Mouse (Mus musculus): ENCODE data around the gene Pcsk5. TPM values are rescaled to one million over a fixed set of nuclear protein-coding genes. Genes with fewer than 3 reads are reported as not detected.
"Not testable (repeated sequence)": the region's sequence is repeated elsewhere in the genome, so short reads cannot be mapped to it uniquely, and the experiment has no call there.

The Pcsk5 gene
- total RNA-seq, 2 experiments from 2014 or later: not detected

DNA sequence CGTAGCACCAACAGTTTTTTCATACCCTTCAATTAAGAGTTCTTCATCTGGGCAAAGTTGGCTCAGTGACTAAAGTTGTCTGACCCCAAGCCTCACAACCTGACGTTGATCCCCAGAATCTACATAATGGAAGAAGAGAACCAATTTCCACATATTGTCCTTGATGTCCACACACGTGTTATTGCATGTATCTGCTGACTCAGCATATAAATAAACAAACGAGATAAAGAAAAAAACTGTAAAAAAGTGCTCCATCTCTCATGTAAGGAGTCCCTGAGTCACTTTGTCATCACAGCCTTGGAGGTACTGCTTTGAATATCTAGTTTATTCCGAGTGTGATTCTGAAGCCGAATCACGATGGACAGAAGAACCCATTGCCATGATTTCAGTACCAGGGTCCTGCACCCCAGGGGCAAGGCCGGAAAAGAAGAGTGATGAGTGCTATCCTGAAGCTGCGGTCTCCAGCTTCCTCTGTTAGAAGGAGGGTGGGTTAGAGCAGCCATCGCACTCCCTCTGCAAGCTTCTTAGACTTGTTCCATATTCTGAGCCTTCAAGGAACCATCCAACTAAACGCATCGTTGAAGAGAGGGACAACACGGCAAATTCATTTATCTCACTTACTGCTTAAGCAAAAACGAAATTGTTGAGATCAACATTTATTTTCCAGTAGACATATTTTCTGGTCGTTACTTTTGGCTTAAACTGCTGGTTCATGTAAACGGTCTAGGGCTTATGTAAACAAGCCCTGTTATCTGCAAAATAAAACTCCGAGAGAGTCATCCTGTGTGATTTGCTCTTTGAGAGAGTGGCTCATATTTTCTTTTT, 348.2 kb downstream of the Pcsk5 start:
- no peak for ATAC-seq (ENCODE audit: poor library complexity, severe bottlenecking)

DNA sequence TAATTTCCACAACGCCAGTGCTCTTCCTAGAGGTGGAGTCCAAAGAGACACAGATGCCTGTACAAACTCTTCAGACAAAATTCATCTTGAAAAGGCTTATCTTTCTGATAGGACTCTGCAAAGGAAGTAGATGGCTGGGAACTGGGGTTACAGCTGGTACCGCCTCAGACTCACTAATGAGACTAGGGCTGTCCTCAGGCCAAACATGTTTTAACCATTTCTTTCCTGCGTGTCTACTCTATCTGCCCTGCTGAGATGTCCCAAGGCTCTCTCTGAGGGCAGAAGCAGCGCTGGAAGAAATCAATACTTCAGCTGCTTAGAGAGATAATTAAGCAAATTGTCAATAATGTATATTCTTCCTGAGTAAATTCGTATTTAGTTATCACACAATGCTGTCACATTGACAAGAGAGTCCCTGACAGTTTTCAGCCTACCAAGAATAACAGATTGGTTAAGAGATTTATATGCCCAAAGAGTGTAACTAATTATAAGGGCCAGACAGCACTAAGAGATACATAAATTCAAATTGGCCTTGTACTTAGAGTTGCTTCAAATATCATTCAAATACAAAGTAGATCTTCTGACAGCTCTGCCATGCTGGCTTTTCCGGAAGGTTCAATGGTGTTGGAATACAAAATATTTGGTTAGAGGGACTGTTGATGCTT, 355.2 kb downstream of the Pcsk5 start:
- ATAC-seq (ENCODE audit: poor library complexity, severe bottlenecking): no peak

DNA sequence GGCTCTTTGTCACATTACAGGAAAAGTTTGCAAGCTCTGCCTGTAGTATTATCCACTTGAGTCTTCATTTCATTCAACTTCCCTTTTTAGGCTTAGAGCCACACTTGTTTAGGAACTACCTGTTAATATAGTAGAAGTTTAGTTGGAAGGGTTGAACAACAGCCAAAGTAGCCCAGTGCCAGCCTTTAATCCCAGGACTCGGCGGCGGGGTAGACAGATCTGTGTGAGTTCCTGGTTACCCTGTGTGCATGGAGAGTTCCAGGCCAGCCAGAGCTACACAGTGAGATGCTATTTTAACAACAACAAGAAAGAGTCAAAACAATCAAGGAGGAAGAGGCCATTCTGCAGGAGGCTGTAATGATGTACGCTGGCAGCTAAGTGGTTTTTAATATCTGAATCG, 358.0 kb downstream of the Pcsk5 start:
- no peak for ATAC-seq (ENCODE audit: poor library complexity, severe bottlenecking)

DNA sequence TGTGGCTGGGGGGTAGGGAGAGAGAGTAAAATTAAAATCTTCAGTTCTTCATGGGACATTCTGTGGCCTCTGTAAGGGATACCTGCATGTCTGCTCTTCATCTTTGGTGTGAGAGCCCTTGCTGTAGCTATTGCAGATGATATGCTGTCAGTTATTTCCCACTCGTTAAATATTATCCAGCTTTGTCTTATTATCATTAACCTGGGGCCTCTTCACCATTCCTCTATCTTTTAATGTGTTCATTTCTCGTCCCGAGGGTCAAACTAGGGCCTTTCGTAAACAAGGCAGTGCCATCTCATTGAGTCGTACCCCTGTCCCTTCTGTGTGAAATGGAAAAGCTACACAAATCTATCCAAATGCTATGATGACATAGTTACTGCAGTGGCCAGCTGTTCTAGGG, 361.4 kb downstream of the Pcsk5 start:
- ATAC-seq (ENCODE audit: poor library complexity, severe bottlenecking): no peak

DNA sequence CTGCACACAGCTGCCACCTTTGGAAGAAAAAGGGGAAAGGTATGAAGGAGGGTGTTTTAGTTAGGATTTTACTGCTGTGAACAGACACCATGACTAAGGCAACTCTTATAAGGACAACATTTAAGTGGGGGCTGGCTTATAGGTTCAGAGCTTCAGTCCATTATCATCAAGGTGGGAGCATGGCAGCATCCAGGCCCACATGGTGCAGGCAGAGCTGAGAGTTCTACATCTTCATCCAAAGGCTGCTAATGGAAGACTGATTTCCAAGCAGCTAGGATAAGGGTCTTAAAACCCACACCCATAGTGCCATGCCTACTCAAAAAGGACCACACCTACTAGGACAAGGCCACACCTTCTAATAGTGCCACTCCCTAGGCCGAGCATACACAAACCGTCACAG, 364.3 kb downstream of the Pcsk5 start:
- ATAC-seq (ENCODE audit: poor library complexity, severe bottlenecking): not testable (repeated sequence)

DNA sequence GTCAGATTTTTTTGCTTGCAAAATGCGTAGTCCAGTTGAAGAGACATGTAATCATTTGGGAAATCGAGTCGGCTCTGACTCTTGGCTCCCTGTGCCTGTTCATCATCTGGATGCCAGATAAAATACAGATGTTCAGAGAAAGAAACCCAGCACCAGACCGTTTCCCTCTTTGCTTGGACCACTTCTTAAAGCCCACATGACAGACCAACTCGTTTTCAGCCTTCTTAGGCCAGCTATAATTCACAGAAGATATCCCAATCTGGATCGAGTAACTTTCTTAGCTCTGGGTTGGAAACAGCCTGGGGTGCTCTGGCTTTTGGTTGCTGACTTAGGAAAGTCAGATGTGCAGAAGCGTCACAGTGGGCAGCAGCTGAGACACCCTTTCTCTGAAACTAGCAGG, 365.6 kb downstream of the Pcsk5 start:
- no peak for ATAC-seq (ENCODE audit: poor library complexity, severe bottlenecking)

DNA sequence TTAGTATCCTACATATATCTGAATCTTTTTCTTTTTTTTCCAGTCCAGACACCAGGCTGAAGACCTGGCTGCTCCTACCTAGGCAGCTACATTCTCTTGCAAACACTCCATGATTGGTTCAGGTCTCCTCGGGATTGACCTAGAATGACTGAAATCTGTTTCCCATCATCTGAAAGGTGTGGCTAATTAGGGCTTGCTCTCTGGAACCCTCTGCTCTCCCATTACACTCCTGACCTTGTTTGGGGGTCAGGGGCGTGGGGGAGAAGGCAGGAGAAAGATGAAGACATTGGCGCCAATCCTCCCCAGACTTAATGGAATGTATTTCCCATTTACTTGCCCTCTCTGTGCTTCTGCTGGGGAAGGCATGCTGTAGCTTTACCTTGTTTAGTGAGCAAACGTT, 366.2 kb downstream of the Pcsk5 start:
- no peak for ATAC-seq (ENCODE audit: poor library complexity, severe bottlenecking)

DNA sequence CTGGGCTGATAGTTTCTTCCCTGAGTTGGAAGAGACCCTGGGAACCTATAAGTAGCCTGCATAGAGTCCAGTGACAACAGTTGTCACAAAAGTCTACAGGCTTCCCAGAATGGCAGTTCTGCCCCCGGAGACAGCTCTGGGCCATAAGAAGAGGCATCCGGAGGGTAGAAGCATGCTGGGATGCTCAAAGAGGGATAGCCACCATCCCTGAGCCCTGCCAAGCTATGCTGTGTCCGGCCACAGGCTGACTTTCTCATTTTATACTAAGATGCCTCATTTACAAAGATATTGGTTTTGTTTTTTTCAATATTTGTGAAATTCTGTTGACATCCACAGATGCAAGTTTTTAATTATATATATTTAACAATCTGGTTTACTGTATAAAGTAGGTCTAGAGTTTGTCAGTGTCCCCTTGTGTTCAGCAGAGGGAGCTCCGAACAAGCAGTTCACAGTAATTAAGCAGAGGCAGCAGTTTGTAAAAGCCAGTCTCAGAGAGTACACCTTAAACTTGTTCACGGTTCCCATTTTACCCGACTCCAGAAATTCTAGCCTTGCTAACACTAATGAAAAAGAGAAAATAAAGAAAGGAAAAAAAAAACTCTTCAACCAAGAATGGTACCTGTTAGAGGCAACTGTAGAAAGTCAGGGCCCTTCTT, 369.7 kb downstream of the Pcsk5 start:
- no peak for ATAC-seq (ENCODE audit: poor library complexity, severe bottlenecking)

DNA sequence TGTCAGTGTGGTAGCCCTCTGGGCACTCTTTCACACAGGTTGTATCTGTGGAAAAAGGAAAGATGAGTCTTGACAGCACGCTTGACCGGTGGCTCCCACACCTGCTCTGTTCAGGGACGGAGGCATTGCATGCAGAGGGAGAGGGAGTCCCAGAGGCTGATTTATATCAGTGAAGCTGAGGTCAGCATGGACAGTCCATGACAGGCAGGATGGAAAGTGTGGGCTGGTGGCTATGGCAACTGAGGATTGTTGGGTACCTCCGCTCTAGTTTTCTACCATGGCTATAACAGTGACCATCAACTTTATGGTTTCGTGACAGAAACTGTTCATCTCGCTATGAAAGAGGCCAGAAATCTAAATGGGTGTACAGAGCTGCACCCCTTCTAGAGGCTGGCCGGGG, 385.4 kb downstream of the Pcsk5 start:
- no peak for ATAC-seq (ENCODE audit: poor library complexity, severe bottlenecking)

DNA sequence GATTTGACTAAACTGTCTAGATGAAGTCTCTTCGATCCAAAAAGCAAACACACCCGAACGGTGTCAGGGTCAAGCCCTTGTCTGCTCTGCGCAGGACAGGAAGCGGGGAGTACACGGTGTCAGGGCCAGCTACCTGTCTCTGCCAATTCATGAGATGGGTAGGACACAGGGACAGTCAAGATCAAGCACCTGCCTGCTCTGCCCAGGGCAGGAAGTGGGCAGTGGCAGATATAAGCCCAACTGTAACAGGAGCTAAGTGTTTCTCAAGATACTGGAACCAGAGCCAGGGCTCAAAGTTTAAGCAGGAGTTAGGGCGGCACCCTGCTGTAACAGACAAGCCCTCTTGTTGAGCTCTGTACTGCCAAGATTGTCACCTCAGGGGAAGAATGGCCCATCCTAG, 393.9 kb downstream of the Pcsk5 start:
- ATAC-seq (ENCODE audit: poor library complexity, severe bottlenecking): no peak

DNA sequence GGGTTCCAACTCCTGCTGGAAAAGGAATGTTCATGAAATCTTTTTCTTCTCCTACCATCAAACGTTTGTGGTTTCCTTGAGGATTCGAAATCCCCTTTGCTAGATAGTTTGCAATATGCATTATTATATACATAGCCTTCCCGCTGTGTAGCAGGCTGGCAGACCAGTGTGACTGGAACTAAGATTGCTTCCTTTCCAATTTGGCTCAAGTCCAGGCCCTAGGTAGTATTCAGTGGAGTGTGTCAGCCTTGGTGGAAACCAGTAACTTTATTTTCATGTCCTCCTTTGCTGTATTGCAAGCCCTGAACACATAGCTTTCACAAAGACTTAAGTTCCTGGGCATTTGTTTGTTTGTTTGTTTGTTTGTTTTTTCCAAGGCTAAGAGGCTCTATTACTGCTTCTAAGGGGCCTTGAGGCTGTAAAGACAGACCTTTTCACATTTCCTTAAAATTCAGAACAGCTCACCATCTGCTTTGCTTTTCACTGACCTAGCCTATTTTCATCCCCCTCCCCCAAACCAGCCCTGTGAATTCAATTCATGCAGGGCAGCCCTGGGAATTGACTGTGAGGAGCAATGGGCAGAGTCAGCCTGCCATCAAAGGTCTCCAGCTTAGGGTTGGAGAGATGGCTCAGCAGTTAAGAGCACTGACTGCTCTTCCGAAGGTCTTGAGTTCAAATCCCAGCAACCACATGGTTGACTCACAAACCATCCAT, 397.8 kb downstream of the Pcsk5 start:
- ATAC-seq (ENCODE audit: poor library complexity, severe bottlenecking): no peak

DNA sequence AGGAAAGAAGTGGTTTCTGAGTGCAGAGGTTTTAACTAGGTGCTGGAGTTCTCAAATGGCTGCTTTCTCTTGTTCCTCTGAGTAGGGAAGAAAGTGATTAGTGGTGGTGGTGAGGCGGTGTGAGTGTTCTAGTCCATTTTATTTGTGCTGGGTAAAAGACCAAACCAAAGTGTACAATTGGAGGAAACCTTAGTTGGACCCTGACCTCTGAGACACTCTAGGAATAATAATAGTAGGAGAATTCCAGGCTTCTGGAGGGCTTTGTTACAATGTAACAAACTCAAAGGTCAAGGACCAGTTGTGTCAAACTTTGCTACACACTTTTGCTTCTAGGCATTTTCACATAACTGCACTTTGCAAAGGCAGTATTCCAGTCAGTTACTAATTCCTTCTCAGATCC, 400.8 kb downstream of the Pcsk5 start:
- no peak for ATAC-seq (ENCODE audit: poor library complexity, severe bottlenecking)

DNA sequence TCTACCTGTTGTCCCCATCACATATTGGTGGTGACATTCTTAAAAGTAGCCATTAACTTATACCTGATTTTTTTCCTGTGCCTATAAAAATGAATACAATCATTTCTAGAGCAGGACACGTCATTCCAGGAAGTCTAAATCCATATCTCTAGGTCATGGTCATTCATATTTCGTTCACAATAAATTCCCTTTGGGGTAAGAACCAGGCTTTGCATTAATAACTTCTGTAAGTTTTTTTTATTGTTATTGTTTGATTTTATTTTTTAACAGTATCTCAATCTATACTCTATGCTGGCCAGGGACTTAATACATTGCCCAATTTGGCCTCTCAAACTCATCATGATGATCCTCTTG, 408.9 kb downstream of the Pcsk5 start:
- no peak for ATAC-seq (ENCODE audit: poor library complexity, severe bottlenecking)

DNA sequence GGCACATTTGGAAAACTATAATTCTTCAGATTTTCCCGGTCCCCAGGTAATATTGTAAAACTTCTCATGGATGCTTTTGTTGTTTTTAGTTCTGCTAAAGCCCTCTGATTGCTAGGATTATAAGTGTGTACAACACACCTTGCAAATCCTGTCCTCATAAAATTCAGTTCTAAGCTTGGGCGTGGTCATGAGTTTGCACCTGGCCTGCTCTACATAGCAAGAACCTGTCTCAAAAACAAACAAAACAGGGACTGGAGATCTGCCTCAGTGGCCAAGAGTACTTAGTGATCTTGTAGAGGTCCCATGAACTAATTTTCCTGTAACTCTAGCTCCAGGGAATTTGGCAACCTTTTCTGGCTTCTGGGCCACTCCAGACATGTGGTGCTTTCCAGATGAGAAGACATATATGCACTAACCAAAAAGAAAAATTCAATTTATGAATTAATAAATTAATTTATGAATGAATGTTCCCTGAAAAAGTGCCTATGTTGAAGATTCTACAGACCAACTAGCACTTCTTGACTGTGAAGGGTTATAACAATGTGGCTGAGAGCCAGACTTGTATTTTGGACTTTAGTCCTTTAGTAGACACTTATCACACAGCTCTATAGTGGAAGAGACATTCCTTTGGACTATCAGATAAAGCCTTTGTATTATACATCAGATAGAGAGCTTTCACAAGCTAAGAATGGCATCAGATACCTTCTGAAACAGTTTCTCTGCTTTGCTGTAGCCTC, 409.4 kb downstream of the Pcsk5 start:
- no peak for ATAC-seq (ENCODE audit: poor library complexity, severe bottlenecking)

DNA sequence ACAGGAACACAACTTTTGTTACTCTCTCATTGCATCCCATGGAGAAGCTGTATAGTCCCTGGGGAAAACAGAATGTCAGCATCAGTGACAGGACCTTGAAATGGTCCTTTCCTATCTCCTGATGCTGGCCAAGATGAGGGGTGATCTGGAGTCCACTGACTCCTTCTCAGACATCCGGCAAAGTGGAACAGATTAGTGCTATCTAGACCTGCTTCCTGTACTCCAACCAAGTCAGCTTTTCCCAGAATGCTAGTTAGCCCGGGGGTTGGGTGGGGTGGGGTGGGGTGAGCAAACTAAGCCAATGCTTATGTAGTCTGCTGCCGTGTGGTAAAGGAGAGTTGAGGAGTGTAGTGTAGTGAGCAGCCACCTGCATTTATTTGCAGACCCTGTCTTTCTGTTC, 414.1 kb downstream of the Pcsk5 start:
- no peak for ATAC-seq (ENCODE audit: poor library complexity, severe bottlenecking)

DNA sequence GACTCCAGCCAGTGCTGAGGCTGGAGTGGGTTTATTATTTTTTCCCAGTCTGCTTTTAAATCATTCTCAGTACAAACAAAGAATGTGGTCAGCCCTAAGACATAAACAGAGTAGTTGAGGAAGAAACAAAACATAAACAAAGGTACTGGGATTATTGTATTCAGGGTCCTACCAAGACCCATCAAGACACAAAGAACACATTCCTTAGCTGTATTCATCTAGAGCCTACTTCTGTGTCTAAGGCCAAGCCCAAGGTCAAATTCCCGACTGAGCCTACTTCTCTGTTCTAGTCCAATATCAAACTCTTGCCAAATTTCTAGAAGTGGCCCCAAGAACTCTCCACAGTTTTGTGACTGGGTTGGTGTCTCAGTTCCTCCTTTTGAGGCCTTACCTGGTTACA, 419.6 kb downstream of the Pcsk5 start:
- no peak for ATAC-seq (ENCODE audit: poor library complexity, severe bottlenecking)

DNA sequence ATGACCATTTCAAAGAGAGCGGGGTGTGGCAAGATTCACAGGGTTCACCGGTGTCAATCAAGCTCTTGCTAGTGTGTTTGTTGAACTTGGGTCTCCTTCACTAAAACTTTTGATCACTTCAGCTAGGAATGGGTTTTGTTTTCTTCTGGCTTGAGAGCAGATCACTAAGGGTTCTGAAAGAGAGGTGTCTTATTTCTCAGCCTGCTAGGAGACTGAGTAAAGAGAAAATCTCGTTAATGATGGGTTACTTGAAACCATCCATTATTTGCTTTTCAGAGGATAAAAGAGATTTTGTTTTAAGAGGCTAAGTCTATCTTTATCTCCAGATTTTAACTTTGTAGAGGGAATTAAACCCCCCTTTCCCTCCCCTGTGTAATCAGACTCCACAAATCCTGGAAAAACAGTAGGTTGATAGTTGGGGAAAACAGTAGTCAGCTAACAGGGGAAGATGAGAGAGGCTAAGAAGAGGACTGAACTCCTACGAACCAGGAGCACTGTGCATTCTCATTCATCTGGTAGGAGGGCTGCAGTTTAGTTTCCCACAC, 424.4 kb downstream of the Pcsk5 start:
- ATAC-seq (ENCODE audit: poor library complexity, severe bottlenecking): no peak

DNA sequence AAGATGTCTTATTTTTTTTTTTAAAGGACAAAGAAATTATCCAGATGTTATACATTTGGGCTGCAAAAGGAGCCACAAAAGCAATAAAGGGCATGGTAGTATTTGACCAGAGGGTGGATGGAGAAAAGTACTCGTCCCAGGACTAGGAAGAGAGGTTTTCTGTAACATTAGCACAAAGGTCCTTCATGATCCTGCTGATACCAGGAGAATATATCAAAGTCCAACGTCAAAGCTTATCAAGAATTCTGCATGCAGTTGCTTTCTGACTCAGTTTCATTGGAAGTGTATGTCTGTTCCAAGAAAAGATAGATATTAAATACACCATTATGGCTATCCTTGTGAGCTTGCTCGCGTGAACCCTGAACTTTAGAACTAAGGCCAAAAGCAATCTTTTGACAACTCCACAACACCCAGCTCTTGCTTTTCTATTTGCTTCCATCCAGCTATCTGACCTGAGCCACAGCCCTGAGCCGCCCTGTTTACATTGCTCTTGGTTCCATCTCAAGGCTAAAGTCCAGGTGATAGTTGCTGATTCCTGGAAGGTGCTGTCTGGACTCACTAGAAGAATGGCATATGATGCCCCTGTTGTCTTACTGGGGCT, 426.9 kb downstream of the Pcsk5 start:
- ATAC-seq (ENCODE audit: poor library complexity, severe bottlenecking): no peak

DNA sequence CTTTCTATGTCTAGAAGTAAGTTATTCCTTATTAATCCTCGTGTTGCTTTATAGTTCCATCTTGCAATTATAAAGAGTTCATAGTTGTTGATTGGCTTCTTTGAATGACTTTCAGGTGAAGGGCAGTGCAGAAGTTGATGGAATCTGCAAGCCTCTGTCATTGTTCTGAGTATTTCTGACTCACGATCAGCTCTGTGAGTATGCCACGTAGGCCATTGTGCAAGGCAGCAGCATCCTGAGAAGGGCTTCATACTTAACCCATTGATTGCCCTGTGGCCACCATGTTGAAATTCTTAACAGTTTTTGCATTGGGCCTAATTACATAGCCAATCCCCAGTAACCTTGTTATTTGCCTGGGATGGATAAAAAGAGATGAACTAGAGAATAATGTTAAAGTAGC, 428.1 kb downstream of the Pcsk5 start:
- ATAC-seq (ENCODE audit: poor library complexity, severe bottlenecking): no peak

DNA sequence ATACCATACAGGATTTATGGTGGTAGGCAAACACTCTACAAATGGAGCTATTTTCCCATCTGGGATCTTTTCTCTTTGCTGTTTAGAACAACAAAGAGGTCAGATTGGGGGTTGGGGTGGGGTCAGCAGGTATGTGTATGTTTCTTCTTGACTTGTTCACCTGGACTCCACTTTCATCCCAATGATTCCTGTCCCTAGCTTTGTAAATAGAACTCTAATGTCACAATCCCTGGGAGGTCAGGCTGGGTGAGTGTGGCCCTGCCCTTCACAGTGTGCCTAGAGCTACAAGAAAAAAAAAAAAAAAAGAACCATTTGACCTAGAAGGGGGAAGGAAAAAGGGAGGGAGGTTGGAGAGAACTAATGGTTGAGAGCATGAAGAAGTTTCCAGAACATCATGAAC, 428.8 kb downstream of the Pcsk5 start:
- ATAC-seq (ENCODE audit: poor library complexity, severe bottlenecking): no peak

All from megakaryocyte, adult 5-6 weeks (primary cell).